Mouse (Mus musculus) embryonic facial prominence, embryonic 11.5 days (tissue): ENCODE measurements at regions not wholly inside any gene's neighbourhood (a gene's known extent, or its start where the extent isn't known, plus 50 kb on each side); places are given as distances from the start of the nearest gene placed in this dataset.

Experiments
- ATAC-seq: fragments of 200-750 bp; cut with Nextera tagmentation; replicated peaks from 2 replicates; pipeline ENCODE4 v1.8.0; 2017; ENCODE audit warnings: low read depth; ENCODE audit not compliant: insufficient number of reproducible peaks, low FRiP score, low TSS enrichment
- DNase-seq: peaks from one replicate; pipeline ENCODE4 v3.0.0-alpha.2; 2015; ENCODE audit warnings: low spot score
- H3K27ac ChIP-seq: fragments of 300-500 bp; sonication (generic); replicated peaks from 2 replicates; pipeline ENCODE4 v1.5.1; 2014; ENCODE audit warnings: mild to moderate bottlenecking, low read depth, low read length, control low read depth
- H3K27me3 ChIP-seq: fragments of 300-500 bp; sonication (generic); 2 replicates; pipeline ENCODE4 v1.6.1; 2014; ENCODE audit warnings: mild to moderate bottlenecking, low read length, moderate library complexity, mixed read lengths; ENCODE audit not compliant: control insufficient read depth, insufficient read depth
- H3K36me3 ChIP-seq: fragments of 300-500 bp; sonication (generic); replicated peaks from 2 replicates; pipeline ENCODE4 v1.6.1; 2014; ENCODE audit warnings: low read depth, mild to moderate bottlenecking, low read length, moderate library complexity, mixed read lengths; ENCODE audit not compliant: control insufficient read depth, insufficient read depth
- H3K4me1 ChIP-seq: fragments of 300-500 bp; sonication (generic); 2 replicates; pipeline ENCODE4 v1.6.1; 2014; ENCODE audit warnings: low read length, mixed read lengths; ENCODE audit not compliant: control insufficient read depth, insufficient read depth
- H3K4me2 ChIP-seq: fragments of 300-500 bp; sonication (generic); 2 replicates; pipeline ENCODE4 v1.6.1; 2014; ENCODE audit warnings: low read depth, mild to moderate bottlenecking, control low read depth, low read length, moderate library complexity
- H3K4me3 ChIP-seq: fragments of 300-500 bp; sonication (generic); 2 replicates; pipeline ENCODE4 v1.5.1; 2014; ENCODE audit warnings: low read depth, low read length, control low read depth
- H3K9ac ChIP-seq: fragments of 300-500 bp; sonication (generic); replicated peaks from 2 replicates; pipeline ENCODE4 v1.6.1; 2014; ENCODE audit warnings: mild to moderate bottlenecking, control low read depth, low read length
- H3K9me3 ChIP-seq: fragments of 300-500 bp; sonication (generic); replicated peaks from 2 replicates; pipeline ENCODE4 v1.6.1; 2016; ENCODE audit warnings: mild to moderate bottlenecking, low read length, inconsistent platforms, mixed read lengths; ENCODE audit not compliant: control insufficient read depth
- WGBS: fragments of 180-500 bp; shearing (Covaris S2); extraction: QIAGEN DNeasy Blood & Tissue Kit; methylation state at CpG from one replicate; pipeline ENCODE4 v1.1.7; 2014; 5-methylcytosine and 5-hydroxymethylcytosine counted together

DNA sequence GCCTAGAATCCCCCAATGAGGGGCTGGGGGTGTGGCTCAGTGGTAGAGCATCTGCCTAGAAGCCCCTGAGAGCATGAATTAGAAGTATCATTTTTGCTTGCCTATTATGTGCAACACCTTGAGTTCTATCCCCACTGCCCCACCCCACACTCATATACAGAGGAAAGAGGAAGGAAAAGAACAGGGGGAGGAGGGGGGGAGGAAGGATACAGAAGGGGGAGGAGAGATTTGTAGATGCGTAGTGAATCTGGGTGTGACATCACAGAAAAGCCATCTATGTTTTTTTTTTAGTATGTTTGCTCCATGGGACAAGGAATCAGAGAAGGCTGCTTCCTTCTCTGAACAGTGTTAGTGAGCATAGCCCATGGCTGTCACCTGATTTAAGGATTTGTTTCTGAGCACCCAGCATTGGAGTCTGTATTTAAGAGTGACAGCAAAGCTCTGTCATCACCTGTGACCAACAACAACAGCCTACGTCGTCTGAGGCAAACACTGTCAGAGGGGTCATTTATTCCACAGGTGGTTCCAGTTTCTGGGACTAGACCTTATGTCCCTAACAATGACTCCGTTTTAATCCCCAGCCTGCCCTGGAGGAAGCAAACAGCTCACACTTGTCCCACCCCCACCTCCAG, 115.0 kb upstream of the Card11 start:
- Histone ChIP-seq H3K4me3 (no peak overlapping the region), H3K27me3 (no peaks in the 10 kb centered on the region), H3K9me3 (no peaks in the 10 kb centered on the region), H3K4me2 (no peak overlapping the region), H3K27ac (no peak overlapping the region), H3K4me1 (no peaks in the 10 kb centered on the region), H3K9ac (no peak overlapping the region), H3K36me3 (no peaks in the 10 kb centered on the region)
- ATAC-seq (no peak), DNase-seq (no peak)
- WGBS, result 55% methylated on average over 4 of the region's 4 CpGs

DNA sequence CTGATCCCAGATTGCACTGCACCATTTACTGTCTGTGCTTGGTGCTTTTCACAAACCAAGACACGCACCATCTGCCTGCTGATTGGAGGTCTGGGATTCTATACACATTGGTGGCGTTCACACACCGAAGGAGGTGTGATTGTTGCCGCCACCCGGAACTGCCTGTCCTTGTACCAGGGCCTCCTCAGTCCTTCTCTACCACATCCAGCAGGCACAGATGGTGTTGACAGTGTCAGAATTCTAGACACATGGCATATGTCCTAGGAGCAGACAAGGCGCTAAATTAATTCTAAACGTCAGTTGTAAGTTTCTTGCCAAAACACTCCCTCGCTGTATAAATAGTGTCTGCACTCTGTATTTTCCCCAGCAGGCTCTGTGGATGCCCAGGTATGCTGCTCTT, 115.6 kb upstream of the Card11 start:
- Histone ChIP-seq H3K27me3 (no peaks in the 10 kb centered on the region), H3K4me1 (no peaks in the 10 kb centered on the region), H3K4me3 (no peak overlapping the region), H3K27ac (no peak overlapping the region), H3K4me2 (no peak overlapping the region), H3K9ac (no peak overlapping the region), H3K36me3 (no peaks in the 10 kb centered on the region), H3K9me3 (no peaks in the 10 kb centered on the region)
- DNase-seq (no peak), ATAC-seq (no peak)
- 83% methylated on average over 8 of the region's 8 CpGs for WGBS

DNA sequence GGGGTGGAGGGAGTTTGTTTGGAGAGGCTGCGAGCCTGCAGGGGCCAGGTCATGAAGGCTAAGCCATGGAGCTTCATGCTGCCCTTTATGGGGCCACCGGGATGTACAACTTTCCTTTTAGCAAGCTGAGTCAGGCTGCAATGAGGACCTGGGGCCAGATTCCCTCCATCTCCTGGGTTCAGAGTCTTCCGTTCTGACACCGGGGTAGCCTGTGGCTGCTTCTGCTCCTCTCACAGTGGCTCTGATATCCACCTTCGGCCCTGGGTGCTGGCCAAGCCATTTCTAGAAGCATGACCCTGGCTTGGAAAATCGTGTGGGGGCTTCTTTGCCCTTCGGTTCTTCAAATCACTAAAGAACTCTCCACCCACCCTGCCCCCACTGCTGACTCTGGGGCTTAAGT, 115.4 kb upstream of the Sdk1 start:
- H3K4me2 ChIP-seq, result no peak overlapping the region
- H3K36me3 ChIP-seq, result no peaks in the 10 kb centered on the region
- no peak overlapping the region for H3K27ac ChIP-seq
- DNase-seq (no peak), ATAC-seq (no peak)
- H3K9ac ChIP-seq, result no peak overlapping the region
- 86% methylated on average over 7 of the region's 7 CpGs for WGBS
- no peaks in the 10 kb centered on the region for H3K9me3 ChIP-seq
- H3K4me3 ChIP-seq, result no peak overlapping the region
- H3K27me3 ChIP-seq, result no peaks in the 10 kb centered on the region
- H3K4me1 ChIP-seq, result no peaks in the 10 kb centered on the region

GRCm38 (mm10) chr5:141126536-141126935, 114.8 kb upstream of the Sdk1 start:
- Histone ChIP-seq H3K4me1 (no peaks in the 10 kb centered on the region), H3K4me3 (no peak overlapping the region), H3K27ac (no peak overlapping the region), H3K27me3 (no peaks in the 10 kb centered on the region), H3K9me3 (no peaks in the 10 kb centered on the region), H3K9ac (no peak overlapping the region), H3K4me2 (no peak overlapping the region), H3K36me3 (no peaks in the 10 kb centered on the region)
- WGBS, result 87% methylated on average over 7 of the region's 7 CpGs
- ATAC-seq (no peak), DNase-seq (no peak)

DNA sequence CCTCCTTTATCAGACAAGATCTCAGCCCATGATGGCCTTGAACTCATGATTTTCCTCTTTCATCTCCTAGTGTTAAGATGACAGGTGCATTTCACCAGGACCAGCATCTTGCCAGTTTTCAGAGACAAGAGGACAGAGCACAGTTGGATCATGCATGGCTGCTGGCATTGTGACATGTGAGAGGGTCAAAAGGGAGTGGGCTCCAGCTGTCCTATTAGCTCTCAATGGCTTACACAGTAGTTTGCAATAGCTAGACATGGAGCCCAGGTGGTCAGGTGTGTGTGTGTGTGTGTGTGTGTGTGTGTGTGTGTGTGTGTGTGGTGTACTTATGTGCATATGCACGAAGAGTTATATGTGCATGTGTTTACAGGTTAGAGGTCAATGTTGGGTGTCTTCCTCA, 110.3 kb upstream of the Sdk1 start:
- 79% methylated on average over 1 of the region's 1 CpGs for WGBS
- H3K9me3 ChIP-seq, result no peaks in the 10 kb centered on the region
- H3K4me1 ChIP-seq, result no peaks in the 10 kb centered on the region
- no peaks in the 10 kb centered on the region for H3K36me3 ChIP-seq
- no peak for ATAC-seq
- no peak overlapping the region for H3K9ac ChIP-seq
- H3K27me3 ChIP-seq, result no peaks in the 10 kb centered on the region
- H3K4me2 ChIP-seq, result no peak overlapping the region
- DNase-seq, result no peak
- no peak overlapping the region for H3K4me3 ChIP-seq
- no peak overlapping the region for H3K27ac ChIP-seq

- ATAC-seq, result no peak
- H3K4me1 ChIP-seq, result peaks cover 3% of the 10 kb centered on the region; the same call in 1 of the 2 replicates
- no peaks in the 10 kb centered on the region for H3K9me3 ChIP-seq
Observed at GRCm38 (mm10) chr5:141131906-141132305, 109.4 kb upstream of the Sdk1 start.

DNA sequence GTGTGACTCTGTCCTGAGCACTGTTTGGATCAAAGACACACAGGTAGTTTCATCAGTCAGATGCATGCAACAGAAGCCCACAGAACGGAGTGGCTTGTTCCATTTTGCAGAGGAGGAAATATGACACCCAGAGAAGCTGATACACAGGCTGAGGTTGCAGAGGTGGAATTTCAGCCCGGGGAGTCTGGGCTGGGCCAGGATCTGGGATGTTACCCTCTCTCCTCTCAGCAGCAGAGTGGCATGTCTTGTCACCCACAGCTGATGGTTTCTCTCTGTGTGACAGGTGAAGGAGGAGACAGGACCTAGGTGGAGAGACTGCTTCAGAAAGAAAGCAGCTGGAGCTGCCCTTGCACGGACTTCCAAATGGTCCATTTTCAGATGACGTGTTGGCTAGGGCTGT, 105.1 kb upstream of the Sdk1 start:
- ATAC-seq (no peak), DNase-seq (peak; percentile 33)
- Histone ChIP-seq H3K4me1 (peaks cover 3% of the 10 kb centered on the region; the same call in 1 of the 2 replicates), H3K9me3 (no peaks in the 10 kb centered on the region), H3K4me2 (no peak overlapping the region), H3K9ac (no peak overlapping the region), H3K27ac (no peak overlapping the region), H3K36me3 (no peaks in the 10 kb centered on the region), H3K27me3 (no peaks in the 10 kb centered on the region), H3K4me3 (no peak overlapping the region)
- WGBS, result 36% methylated on average over 4 of the region's 4 CpGs

More at GRCm38 (mm10) chr5:141131906-141132305, 109.4 kb upstream of the Sdk1 start:
- WGBS, result 86% methylated on average over 9 of the region's 9 CpGs
- Histone ChIP-seq H3K4me3 (no peak overlapping the region), H3K27ac (no peak overlapping the region), H3K36me3 (no peaks in the 10 kb centered on the region), H3K4me2 (no peak overlapping the region), H3K27me3 (no peaks in the 10 kb centered on the region), H3K9ac (no peak overlapping the region)
- no peak for DNase-seq

DNA sequence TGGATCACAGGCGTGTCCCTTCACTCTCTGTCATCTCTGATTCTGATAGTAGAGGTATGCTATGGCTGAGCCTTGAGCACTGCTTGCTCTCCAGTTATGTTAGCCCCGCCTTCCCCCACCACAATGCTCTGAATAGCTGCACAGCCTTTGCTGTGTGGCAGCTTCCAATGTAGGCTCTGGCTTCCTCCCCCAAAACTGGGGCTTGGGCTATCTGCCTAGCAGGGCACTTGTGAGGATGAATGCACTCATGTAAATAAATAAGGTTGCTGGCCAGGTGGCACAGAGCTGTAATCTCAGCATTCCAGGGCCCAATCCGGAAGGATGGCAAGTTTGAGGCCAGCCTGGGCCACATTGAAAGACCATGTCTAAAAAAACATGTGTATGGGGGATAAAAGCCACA, 103.6 kb upstream of the Sdk1 start:
- Histone ChIP-seq H3K4me3 (no peak overlapping the region), H3K9ac (no peak overlapping the region), H3K36me3 (no peaks in the 10 kb centered on the region), H3K9me3 (no peaks in the 10 kb centered on the region), H3K27ac (no peak overlapping the region), H3K4me1 (peaks cover 3% of the 10 kb centered on the region; the same call in 1 of the 2 replicates), H3K4me2 (no peak overlapping the region), H3K27me3 (no peaks in the 10 kb centered on the region)
- 85% methylated on average over 3 of the region's 3 CpGs for WGBS
- ATAC-seq (no peak), DNase-seq (no peak)
